Mouse (Mus musculus) olfactory bulb, adult 2 months (tissue): ENCODE results near the gene Glis3.

ENCODE experiments used
- CTCF ChIP-seq: fragments of 200-500 bp; IDR thresholded peaks from 2 replicates; pipeline ENCODE4 v1.5.1; 2012; ENCODE audit warnings: low read depth, mild to moderate bottlenecking, low read length, moderate library complexity; ENCODE audit not compliant: insufficient read depth
- POLR2A ChIP-seq: fragments of 200-500 bp; IDR thresholded peaks from 2 replicates; pipeline ENCODE4 v1.6.1; 2012; ENCODE audit warnings: mild to moderate bottlenecking, low read depth, low read length, moderate library complexity; ENCODE audit not compliant: insufficient read depth

GRCm38 (mm10) chr19:28287431-28287830 lies 392.4 kb downstream of the Glis3 start:
- TF ChIP-seq CTCF (no peak), POLR2A (no peak)
